Mouse (Mus musculus): ENCODE measurements at regions not wholly inside any gene's neighbourhood (a gene's known extent, or its start where the extent isn't known, plus 50 kb on each side); places are given as distances from the start of the nearest gene placed in this dataset.

DNA sequence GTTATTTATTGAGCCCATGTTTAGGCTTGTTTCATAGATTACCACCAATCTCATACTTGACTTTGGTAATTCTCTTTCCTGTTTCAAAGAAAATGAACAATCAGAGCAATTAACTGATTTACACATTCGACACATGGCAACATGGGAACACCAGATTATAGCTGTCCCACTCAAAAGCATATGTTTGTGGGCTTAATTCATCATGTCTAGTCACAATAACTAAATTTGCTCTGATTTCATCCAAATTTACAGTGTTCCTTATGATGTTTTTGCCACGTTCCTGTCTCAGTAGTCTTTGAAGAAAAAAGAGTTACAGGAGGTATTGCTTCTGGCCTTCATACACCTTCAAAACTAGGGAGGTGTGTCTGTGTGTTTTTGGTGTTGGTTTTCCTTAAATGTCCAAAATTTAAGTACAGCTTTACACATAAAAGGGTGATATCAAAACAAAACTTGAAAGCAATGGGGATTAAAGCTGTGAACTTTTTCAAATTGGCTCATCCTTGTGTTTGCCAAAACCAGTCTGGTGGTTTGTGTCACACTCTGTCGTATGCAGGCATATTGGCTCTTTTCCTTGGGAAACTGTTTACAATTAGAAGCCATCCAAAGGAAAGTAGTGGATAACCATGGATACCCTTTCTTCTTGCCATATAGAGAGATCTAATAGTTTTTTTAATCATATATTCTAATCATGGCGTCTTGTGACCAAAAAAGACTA lies 291.3 kb downstream of the Etv1 start:
- no peak for DNase-seq (ENCODE audit: extremely low read depth, insufficient read length, low spot score)

DNA sequence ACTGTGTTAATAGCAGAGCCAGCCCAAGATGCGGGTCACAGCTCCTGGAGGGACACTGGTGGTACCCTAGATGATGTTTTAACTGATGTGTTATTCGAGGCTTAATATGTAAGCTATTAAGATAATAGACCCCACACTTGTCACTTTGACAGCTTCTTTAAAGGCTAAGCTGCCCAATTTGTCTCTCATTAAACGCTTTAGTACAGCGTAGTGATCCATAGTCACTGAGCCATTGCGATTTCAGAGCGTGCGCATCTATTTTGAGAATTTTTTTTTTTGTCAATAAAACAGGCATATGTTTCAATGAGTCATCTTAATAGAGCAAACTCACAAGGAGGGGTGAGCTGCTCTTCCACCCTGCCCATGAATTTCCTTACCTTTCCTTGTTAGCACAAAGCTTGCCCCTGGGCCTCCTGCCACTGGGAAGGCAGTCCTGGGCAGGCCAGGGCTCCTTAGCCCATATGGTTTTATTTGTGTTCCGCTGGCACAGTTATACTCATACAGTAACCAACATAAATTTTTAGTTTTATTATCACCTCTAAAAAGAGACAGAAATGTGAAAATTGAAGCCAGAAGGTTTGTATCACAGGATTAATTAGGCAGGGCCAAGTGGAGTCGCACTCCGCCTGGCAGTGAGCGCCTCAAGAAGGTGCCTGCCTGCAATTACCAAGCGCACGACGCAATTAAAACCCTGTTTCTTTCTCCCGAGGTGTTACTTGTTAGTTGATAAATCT lies 294.3 kb downstream of the Etv1 start:
- no peak for DNase-seq (ENCODE audit: extremely low read depth, insufficient read length, low spot score)

DNA sequence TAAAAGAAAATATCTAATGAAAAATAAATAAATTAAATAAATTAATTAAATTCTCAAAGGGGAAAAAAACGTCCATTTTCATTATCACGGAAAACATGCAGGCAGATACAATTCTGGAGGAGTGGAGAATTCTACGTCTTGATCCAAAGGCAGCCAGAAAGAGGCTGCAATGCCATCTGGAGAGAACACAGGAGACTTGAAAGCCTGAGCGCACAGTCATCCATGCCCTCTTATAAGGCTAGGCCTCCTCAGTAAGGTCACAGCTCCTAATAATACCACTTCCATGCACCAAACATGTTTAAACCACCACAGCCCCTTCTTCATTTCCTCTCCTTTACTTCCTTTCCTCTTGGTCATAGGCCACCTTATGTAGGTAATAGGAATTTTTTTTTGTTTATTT lies 307.1 kb downstream of the Etv1 start:
- no peak for DNase-seq (ENCODE audit: extremely low read depth, insufficient read length, low spot score)

GRCm38 (mm10) chr12:39094638-39095230 lies 315.6 kb downstream of the Etv1 start:
- DNase-seq (ENCODE audit: extremely low read depth, insufficient read length, low spot score), result no peak

GRCm38 (mm10) chr12:39123391-39124095 lies 344.4 kb downstream of the Etv1 start:
- DNase-seq (ENCODE audit: extremely low read depth, insufficient read length, low spot score), result no peak

- no peak for DNase-seq (ENCODE audit: extremely low read depth, insufficient read length, low spot score)
These were observed 375.5 kb downstream of the Etv1 start for GRCm38 (mm10) chr12:39154689-39155088.

DNA sequence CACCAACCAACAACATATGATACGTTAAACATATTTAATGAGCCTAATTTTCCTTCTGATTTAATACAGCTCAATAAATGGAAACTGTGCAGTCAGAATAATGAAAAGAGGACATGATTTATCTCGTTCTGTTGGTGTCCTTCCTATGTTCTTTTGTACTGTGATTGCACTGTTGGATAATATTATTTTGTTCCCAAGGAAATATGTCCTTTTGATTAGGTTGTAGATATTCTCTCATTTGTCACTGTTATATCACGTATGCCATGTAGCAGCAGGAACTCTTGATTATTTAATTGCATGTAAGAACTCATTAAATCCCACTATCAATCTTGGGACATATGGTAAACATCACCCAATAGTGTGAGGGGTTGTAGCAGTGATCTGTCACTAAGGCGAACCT lies 397.8 kb downstream of the Etv1 start:
- DNase-seq (ENCODE audit: extremely low read depth, insufficient read length, low spot score), result no peak

DNA sequence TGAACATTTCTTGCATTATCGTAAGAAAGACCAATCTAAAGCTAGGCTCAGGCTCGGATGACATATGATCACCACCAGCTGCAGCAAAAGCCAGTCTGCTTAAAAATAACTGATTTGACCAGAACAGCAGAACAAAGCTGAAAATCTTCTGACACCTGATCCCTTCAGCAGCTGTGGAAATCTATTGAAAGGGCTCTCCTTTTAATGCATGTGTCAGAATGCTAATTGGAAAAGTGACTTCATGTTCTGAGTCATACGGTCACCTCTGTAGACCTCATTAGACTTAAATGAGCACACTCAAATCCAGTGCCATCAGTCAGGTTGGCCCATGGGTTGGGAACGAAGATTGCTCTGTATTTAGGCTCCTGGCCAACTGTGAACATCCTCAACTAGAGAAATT lies 444.9 kb downstream of the Etv1 start:
- no peak for DNase-seq (ENCODE audit: extremely low read depth, insufficient read length, low spot score)

- no peak for DNase-seq (ENCODE audit: extremely low read depth, insufficient read length, low spot score)
These were observed 477.4 kb downstream of the Etv1 start for GRCm38 (mm10) chr12:39256605-39257004.

DNA sequence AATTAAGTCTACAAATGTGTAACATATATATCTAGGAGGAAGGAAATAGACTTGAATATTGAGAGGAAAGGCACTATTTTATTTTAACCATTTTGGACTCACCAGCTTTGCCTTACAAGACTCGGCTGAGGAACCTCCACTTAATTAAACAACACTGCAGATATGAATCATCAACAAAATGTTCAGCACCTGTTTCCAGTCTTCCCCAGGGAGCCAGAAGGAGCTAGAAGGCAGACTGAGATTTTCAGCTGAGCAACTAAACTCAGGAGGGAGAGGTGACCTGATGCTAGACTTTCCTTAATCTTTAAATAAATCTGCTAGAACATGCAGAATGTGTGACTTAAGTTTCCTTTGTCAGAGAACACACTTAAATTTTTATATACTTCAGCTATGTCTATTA lies 478.4 kb downstream of the Etv1 start:
- no peak for DNase-seq (ENCODE audit: extremely low read depth, insufficient read length, low spot score)

DNA sequence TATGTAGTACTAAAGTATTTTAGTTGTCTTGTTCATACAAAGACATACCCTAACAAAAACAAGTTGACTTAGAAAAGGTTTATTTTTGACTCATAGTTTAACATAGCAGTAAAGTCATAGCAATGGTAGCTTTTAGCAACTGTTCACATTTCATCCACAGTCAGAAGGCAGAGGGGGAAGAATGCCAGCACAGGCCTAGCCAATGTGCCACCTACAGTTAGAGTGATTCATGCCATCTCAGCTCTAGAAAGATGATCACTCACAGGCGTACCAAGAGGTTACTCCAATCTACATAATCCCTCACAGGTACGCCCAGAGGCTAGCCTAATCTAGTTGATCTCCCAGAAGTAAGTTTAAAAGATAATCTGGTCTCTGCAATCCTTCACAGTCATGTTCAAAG lies 510.5 kb downstream of the Etv1 start:
- DNase-seq (ENCODE audit: extremely low read depth, insufficient read length, low spot score), result no peak

DNA sequence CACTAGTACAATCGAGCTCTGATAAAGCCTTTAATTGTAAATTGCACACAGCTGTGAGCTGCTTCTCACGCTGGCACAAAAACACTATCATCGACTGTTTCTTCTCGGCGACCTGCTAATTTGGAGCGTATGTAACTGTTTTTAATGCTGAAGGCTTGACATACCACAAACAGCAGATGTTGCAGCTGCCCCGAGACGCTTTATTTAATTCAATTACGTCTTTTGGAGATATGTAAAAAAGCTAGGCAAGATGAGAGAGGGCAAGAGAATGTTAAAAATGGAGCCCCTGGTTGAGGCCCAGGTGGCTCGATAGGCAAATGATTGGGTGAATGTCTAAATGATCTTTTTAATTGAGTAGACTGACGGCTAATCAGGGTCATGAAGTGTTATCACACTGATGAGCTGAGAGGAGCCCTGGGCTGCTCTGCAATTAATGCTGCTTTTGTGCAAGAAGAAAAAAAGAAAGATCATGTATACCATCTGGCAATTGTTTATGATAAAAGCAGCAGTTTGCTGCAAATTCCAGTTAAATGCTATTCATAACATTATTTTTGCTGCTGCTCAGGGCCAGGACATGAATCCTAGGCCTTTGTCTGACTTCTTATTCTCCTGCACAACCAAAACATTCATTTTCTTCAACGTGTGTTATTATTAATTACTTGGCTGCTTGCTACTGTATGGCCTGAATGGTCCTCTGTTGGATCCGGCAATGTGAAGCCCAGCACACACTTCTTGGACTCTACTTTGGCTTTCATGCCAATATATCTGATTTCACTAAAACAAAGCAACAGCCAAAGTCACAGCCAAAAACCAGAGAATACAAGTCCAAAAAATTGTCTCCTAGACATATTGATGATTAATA lies 522.4 kb downstream of the Etv1 start:
- no peak for DNase-seq (ENCODE audit: extremely low read depth, insufficient read length, low spot score)

GRCm38 (mm10) chr12:39302213-39302591 lies 523.0 kb downstream of the Etv1 start:
- DNase-seq (ENCODE audit: extremely low read depth, insufficient read length, low spot score), result no peak

- DNase-seq (ENCODE audit: extremely low read depth, insufficient read length, low spot score), result no peak
These were observed 528.6 kb downstream of the Etv1 start for GRCm38 (mm10) chr12:39307746-39308145.

DNA sequence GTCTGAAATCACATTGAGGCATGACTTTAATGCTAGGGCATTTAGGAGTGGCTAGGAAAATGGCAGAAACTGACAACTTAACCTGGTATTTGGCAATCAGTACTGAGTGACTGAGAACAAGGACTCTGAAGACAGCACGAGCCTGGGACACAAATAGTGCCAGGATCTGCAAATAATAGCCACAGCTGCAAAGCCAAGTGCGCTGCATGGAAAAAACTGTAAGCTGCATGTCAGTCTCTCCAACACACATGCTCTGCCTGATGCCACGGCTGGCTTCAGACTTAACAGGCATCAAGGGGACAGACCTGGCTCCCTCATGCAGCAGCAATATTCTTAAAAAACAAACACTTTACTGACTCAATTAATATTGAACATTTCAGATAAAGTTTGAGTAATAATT lies 530.7 kb downstream of the Etv1 start:
- DNase-seq (ENCODE audit: extremely low read depth, insufficient read length, low spot score), result no peak

GRCm38 (mm10) chr12:39317229-39317628 lies 538.0 kb downstream of the Etv1 start:
- no peak for DNase-seq (ENCODE audit: extremely low read depth, insufficient read length, low spot score)

- no peak for DNase-seq (ENCODE audit: extremely low read depth, insufficient read length, low spot score)
These were observed 542.3 kb downstream of the Etv1 start for GRCm38 (mm10) chr12:39321453-39321852.

GRCm38 (mm10) chr12:39326157-39326556 lies 547.0 kb downstream of the Etv1 start:
- no peak for DNase-seq (ENCODE audit: extremely low read depth, insufficient read length, low spot score)

DNA sequence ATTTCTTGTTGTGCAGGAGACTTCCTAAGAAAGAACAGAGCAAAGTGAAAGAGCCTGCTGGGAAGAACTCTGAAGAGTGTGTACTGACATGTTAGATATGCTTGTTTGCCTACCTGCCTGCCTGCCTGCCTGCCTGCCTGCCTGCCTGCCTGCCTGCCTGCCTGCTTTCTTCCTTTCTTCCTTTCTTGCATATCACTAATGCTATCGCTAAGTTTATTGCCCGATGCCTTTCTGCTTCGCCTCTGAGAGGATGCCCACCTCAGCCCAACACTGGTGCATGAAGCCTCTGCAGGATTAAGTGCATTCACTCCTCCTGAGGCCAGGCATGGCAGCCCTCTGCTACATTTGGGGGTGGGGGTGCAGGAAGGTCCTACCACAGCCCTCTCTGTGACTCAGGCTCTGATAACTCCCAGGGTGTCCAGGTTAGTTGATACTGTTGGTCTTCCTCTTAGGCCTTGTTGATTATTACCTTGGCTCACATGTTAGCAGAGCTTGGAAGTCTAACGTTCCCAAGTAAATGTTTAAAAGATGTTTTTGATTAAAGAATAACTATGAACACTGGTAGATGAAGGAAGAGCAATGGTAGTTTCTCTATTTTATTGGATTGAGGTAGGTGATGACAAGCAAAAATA lies 547.6 kb downstream of the Etv1 start:
- no peak for DNase-seq (ENCODE audit: extremely low read depth, insufficient read length, low spot score)

- DNase-seq (ENCODE audit: extremely low read depth, insufficient read length, low spot score), result no peak
These were observed 549.2 kb downstream of the Etv1 start for GRCm38 (mm10) chr12:39328377-39328776.

Data from 3134 (cell line).